Mouse (Mus musculus) ovary, postnatal 14 days (tissue): Measurements from ENCODE around the gene Enpp3.
A peak's percentile ranks its signal among the peaks of the same experiment; 100 is the strongest.
"Not testable (repeated sequence)": the region's sequence is repeated elsewhere in the genome, so short reads cannot be mapped to it uniquely, and the experiment has no call there.

Experiments
- DNase-seq: peaks from one replicate; pipeline ENCODE4 v3.0.0; 2022; ENCODE audit warnings: low spot score

The Enpp3 gene

GRCm38 (mm10) chr10:24822842-24823241 lies 19.8 kb downstream of the Enpp3 start:
- no peak for DNase-seq

- DNase-seq = no peak
Observed at GRCm38 (mm10) chr10:24821990-24822676, 20.5 kb downstream of the Enpp3 start.

GRCm38 (mm10) chr10:24819526-24819925 lies 23.1 kb downstream of the Enpp3 start:
- DNase-seq = no peak

GRCm38 (mm10) chr10:24810639-24811038 lies 32.0 kb downstream of the Enpp3 start:
- DNase-seq = no peak

- no peak for DNase-seq
Observed at GRCm38 (mm10) chr10:24806756-24807155, 35.9 kb downstream of the Enpp3 start.

- no peak for DNase-seq
Observed at GRCm38 (mm10) chr10:24805876-24806275, 36.7 kb downstream of the Enpp3 start.

- DNase-seq = no peak
Observed at GRCm38 (mm10) chr10:24805173-24805572, 37.5 kb downstream of the Enpp3 start.

- DNase-seq = not testable (repeated sequence)
Observed at GRCm38 (mm10) chr10:24802742-24803244, 39.8 kb downstream of the Enpp3 start.

GRCm38 (mm10) chr10:24801796-24802195 lies 40.8 kb downstream of the Enpp3 start:
- no peak for DNase-seq

- DNase-seq = peak; percentile 52
Observed at GRCm38 (mm10) chr10:24797246-24797645, 45.4 kb downstream of the Enpp3 start.

- no peak for DNase-seq
Observed at GRCm38 (mm10) chr10:24792756-24793155, 49.9 kb downstream of the Enpp3 start.

- DNase-seq = peak; percentile 44
Observed at GRCm38 (mm10) chr10:24789747-24790545, 52.7 kb downstream of the Enpp3 start.

- no peak for DNase-seq
Observed at GRCm38 (mm10) chr10:24785345-24785744, 57.3 kb downstream of the Enpp3 start.

GRCm38 (mm10) chr10:24784624-24785276 lies 57.9 kb downstream of the Enpp3 start:
- DNase-seq = no peak

- no peak for DNase-seq
Observed at GRCm38 (mm10) chr10:24783946-24784345, 58.7 kb downstream of the Enpp3 start.

- DNase-seq = no peak
Observed at GRCm38 (mm10) chr10:24778643-24779020, 64.0 kb downstream of the Enpp3 start.

- peak; percentile 40 for DNase-seq
Observed at GRCm38 (mm10) chr10:24777916-24778642, 64.5 kb downstream of the Enpp3 start.

- DNase-seq = no peak
Observed at GRCm38 (mm10) chr10:24769496-24769895, 73.1 kb downstream of the Enpp3 start.

- no peak for DNase-seq
Observed at GRCm38 (mm10) chr10:24767695-24768094, 74.9 kb downstream of the Enpp3 start.

GRCm38 (mm10) chr10:24766061-24766460 lies 76.6 kb downstream of the Enpp3 start:
- no peak for DNase-seq

GRCm38 (mm10) chr10:24765151-24765755 lies 77.4 kb downstream of the Enpp3 start:
- DNase-seq = no peak

- no peak for DNase-seq
Observed at GRCm38 (mm10) chr10:24764640-24765039, 78.0 kb downstream of the Enpp3 start.
